Mouse (Mus musculus) limb, embryonic 11.5 days (tissue): ENCODE data around the gene Kcne3. TPM values are rescaled to one million over a fixed set of nuclear protein-coding genes. Genes with fewer than 3 reads are reported as not detected.

ENCODE experiments used
- ATAC-seq: fragments of 200-750 bp; cut with Nextera tagmentation; 2 replicates; pipeline ENCODE4 v1.8.0; 2017; ENCODE audit warnings: low read depth; ENCODE audit not compliant: insufficient number of reproducible peaks, low FRiP score, low TSS enrichment
- DNase-seq: peaks from one replicate; pipeline ENCODE4 v3.0.0-alpha.2; 2015; ENCODE audit warnings: low spot score
- H3K27ac ChIP-seq: fragments of 300-500 bp; sonication (generic); replicated peaks from 2 replicates; pipeline ENCODE4 v1.5.1; 2014; ENCODE audit warnings: low read depth, mild to moderate bottlenecking, low read length
- H3K27me3 ChIP-seq: fragments of 300-500 bp; sonication (generic); 2 replicates; pipeline ENCODE4 v1.6.1; 2014; ENCODE audit warnings: mild to moderate bottlenecking, low read length, mixed read lengths; ENCODE audit not compliant: control insufficient read depth, insufficient read depth
- H3K36me3 ChIP-seq: fragments of 300-500 bp; sonication (generic); 2 replicates; pipeline ENCODE4 v1.6.1; 2014; ENCODE audit warnings: mild to moderate bottlenecking, low read length, moderate library complexity, mixed read lengths; ENCODE audit not compliant: control insufficient read depth, insufficient read depth
- H3K4me1 ChIP-seq: fragments of 300-500 bp; sonication (generic); 2 replicates; pipeline ENCODE4 v1.6.1; 2014; ENCODE audit warnings: low read length, mixed read lengths; ENCODE audit not compliant: control insufficient read depth, insufficient read depth
- H3K4me2 ChIP-seq: fragments of 300-500 bp; sonication (generic); 2 replicates; pipeline ENCODE4 v1.6.1; 2014; ENCODE audit warnings: low read depth, mild to moderate bottlenecking, moderate library complexity; ENCODE audit not compliant: severe bottlenecking
- H3K4me3 ChIP-seq: fragments of 300-500 bp; sonication (generic); 2 replicates; pipeline ENCODE4 v1.5.1; 2014; ENCODE audit warnings: low read depth, low read length
- H3K9ac ChIP-seq: fragments of 300-500 bp; sonication (generic); 2 replicates; pipeline ENCODE4 v1.6.1; 2014; ENCODE audit warnings: mild to moderate bottlenecking, low read length
- H3K9me3 ChIP-seq: fragments of 300-500 bp; sonication (generic); 2 replicates; pipeline ENCODE4 v1.6.1; 2016; ENCODE audit warnings: low read length; ENCODE audit not compliant: control insufficient read depth
- WGBS: fragments of 180-500 bp; shearing (Covaris S2); extraction: QIAGEN DNeasy Blood & Tissue Kit; methylation state at CpG from one replicate; pipeline ENCODE4 v1.1.7; 2014; 5-methylcytosine and 5-hydroxymethylcytosine counted together
- polyA plus RNA-seq: library from polyadenylated mRNA; unstranded; fragments of >200 nt; fragmentation: Nextera tagmentation; extraction: Ambion mirVana; gene quantifications from 2 replicates; pipeline ENCODE4 v1.2.1, GENCODE M21; 2014

The Kcne3 gene
- polyA plus RNA-seq, 1 experiment from 2014 or later, result 16.5 TPM

DNA sequence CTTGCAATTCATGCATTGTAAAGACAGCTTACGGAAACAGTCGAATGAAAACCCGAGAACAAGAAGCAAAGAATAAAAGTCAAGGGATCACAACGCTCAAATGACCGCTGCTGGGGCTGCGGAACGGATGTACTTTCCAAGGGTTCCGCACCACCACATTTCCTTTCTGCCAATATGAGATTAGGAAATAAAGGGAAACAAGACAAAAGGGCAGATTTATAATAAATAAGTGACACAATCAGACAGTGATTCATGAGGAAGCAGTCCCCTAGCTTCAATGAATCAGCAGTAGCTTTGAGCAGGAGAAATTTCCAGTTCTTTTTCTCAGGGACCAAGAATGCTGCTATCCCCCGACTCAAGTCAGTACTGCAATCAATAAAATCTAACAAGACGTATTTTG lies 39.7 kb downstream of the Kcne3 start:
- H3K27ac ChIP-seq, result no peak overlapping the region
- 85% methylated on average over 10 of the region's 10 CpGs for whole genome bisulfite sequencing
- no peaks in the 10 kb centered on the region for H3K27me3 ChIP-seq
- no peak for DNase-seq
- ATAC-seq, result no peak
- H3K9me3 ChIP-seq, result no peaks in the 10 kb centered on the region
- no peak overlapping the region for H3K9ac ChIP-seq
- no peaks in the 10 kb centered on the region for H3K4me1 ChIP-seq
- H3K36me3 ChIP-seq, result no peaks in the 10 kb centered on the region
- no peak overlapping the region for H3K4me3 ChIP-seq
- no peak overlapping the region for H3K4me2 ChIP-seq

DNA sequence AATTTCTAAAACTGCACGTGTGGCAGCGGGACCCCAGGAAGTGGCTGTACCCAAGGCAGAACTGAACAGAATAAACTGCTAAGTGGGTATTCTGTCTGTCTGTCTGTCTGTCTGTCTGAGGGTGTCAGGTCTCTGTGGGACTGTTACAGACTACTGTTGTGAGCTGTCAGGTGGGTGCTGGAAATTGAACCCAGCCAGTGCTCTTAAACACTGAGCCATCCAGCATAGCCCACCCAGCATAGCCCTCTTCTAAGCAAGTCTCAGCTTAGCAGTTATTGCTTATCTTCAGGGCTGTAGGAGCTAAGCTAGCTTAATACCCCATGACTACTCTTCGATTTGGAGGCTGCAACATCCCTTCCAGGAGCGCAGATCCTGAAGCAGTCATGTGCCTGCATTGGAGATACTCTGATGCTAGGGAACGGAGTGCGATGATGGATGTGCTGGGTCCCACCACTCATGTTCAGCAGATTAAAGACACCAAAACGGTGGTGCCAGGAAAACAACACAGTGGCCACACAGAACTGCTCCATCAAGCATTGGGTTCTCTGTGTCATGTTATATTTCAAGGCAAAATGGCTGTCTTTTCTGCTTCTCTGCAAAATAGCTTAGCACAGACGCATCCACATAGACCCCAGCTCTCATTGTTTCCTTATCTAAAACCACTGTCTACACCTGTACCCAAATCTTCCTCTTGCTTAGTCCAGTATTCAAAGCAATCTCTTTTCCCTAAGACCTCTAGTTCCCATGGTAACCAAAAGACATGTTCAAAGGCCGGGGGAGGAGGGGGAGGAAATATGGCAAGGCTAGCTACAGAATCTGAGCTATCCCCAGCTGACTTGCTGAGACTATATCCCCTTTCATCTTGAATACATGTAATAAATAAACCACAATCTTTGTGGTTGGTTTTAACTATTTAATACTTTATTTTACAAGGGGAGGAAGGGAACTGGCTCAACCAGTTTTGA lies 40.6 kb downstream of the Kcne3 start:
- Histone ChIP-seq H3K9ac (no peak overlapping the region), H3K36me3 (no peaks in the 10 kb centered on the region), H3K9me3 (no peaks in the 10 kb centered on the region), H3K4me2 (no peak overlapping the region), H3K27me3 (no peaks in the 10 kb centered on the region), H3K4me3 (no peak overlapping the region), H3K27ac (no peak overlapping the region), H3K4me1 (no peaks in the 10 kb centered on the region)
- no peak for DNase-seq
- 78% methylated on average over 9 of the region's 9 CpGs for WGBS
- ATAC-seq, result no peak

DNA sequence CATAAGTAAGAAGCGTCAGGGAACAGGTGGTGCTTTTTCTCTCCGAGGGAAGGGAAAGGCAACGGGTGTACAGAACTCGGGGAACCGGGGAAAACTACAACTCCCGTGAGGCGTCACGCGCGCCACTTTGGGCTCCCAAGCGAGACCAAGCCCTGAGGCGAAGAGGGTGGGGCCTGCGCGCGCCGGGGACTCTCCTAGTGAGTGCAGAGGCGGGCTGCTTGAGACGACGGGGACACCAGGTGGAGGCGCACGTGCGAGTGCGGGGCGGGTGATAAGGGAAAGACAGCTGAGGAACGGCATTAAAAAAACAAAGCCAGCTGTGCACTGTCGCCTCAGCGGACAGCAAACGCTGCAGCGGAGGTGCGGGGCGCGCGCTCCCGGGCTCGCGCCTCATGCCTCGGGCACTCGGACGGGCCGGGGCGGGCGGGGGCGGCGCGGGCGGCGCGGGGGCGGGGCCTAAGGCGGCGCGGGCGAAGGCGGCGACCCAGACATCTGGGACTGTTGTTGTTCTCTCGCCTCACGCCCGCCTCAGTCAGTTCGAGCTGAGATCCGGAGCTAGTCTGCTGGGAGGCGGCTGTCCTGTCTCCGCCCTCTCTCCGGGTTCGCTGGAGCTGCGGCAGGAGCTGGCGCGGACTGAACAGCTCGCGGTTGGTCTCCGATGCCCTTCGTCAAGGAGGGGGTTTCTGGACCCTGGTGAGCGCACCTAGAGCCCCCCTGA lies 51.0 kb downstream of the Kcne3 start, which contains the start of gene Pgm2l1:
Pgm2l1 (plus strand) TSS at position 237 of the 718 bp plus-strand sequence.
- Histone ChIP-seq H3K27ac (peak within 1 kb of the TSS; percentile 37), H3K4me2 (peak within 1 kb of the TSS; percentile 97), H3K9me3 (no peaks in the 10 kb centered on the region), H3K36me3 (no peaks in the 10 kb centered on the region), H3K27me3 (no peaks in the 10 kb centered on the region), H3K9ac (peak within 1 kb of the TSS; percentile 77), H3K4me1 (no peaks in the 10 kb centered on the region), H3K4me3 (peak within 1 kb of the TSS; percentile 85)
- DNase-seq, result peak; percentile 98
- WGBS, result under 1% methylated on average over 56 of the region's 72 CpGs
- peak; percentile 98 for ATAC-seq

DNA sequence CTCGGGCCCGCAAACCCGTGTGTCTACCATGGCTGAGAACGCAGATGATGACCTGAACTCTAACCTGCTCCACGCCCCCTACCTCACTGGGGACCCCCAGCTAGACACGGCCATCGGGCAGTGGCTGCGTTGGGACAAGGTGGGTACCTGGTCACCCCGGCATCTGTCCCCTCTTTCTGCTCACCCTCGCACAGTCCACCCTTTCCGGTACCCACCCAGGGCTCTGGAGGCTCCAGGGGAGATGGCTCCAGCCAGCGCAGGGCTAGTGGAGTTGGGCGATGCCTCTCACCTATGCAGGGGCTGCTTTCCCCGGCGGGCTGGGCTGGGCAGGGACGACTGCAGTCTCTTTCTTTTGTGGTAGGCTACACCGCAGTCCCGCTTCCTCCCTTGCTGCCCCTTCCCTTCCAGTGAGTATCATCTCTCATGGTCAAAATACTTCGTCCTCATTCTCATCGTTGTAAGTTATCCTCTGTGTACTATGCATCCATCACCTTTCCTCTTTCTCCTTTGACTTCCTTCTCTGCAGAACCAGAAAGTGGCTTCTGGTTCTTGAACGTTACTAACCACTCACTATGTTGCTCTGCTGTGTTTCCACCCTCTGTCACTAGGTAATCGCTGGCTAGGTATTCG lies 51.7 kb downstream of the Kcne3 start:
- H3K4me3 ChIP-seq, result peak overlapping the region; percentile 85
- no peaks in the 10 kb centered on the region for H3K9me3 ChIP-seq
- peak; percentile 62 for DNase-seq
- H3K4me1 ChIP-seq, result no peaks in the 10 kb centered on the region
- under 1% methylated on average over 23 of the region's 23 CpGs for WGBS
- no peaks in the 10 kb centered on the region for H3K36me3 ChIP-seq
- H3K27me3 ChIP-seq, result no peaks in the 10 kb centered on the region
- peak overlapping the region; percentile 97 for H3K4me2 ChIP-seq
- peak overlapping the region; percentile 37; the same call in 1 of the 2 replicates for H3K27ac ChIP-seq
- H3K9ac ChIP-seq, result peak overlapping the region; percentile 77
- ATAC-seq, result peak; percentile 49

DNA sequence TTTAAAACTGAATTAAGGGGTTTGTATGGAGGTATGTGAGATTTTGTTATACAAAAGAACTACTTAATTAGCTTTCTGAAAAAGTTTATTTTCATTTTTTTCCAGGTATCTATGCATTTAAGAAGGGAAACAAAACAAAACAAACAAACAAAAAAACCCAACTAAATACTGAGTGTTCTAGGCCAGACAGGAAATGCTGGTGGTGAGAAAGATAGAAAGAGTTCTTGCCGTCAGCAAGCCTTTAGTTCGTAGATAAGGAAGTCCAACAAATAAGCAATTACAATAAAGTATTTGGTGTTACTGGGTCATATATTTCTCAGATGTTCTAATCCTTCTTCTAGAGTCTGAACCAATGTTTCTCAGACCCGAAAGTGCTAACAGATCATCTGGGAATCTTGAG lies 52.7 kb downstream of the Kcne3 start:
- 70% methylated on average over 3 of the region's 3 CpGs for WGBS
- Histone ChIP-seq H3K27me3 (no peaks in the 10 kb centered on the region), H3K9ac (no peak overlapping the region), H3K4me3 (no peak overlapping the region; the same call in 1 of the 2 replicates), H3K36me3 (no peaks in the 10 kb centered on the region), H3K27ac (no peak overlapping the region), H3K4me1 (no peaks in the 10 kb centered on the region), H3K4me2 (no peak overlapping the region), H3K9me3 (no peaks in the 10 kb centered on the region)
- DNase-seq (no peak), ATAC-seq (no peak)

DNA sequence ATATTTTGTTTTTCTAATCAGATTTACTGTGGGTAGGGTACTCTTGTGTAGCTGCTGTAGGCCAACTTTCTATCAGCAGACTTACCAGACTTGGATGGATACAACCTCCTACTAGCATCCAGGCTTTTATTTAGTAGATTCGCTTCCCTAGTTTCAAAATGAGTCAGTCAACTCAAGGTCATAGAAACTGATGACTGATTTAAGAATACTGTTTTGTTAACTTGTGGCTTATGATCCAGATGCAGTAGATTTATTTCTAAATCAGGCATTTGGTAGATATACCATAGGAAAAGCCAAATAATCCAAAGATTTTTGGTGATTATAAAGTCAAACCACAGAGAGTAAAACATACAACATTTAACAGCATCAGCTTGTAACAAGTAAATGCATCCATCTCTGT lies 54.3 kb downstream of the Kcne3 start:
- no peaks in the 10 kb centered on the region for H3K9me3 ChIP-seq

DNA sequence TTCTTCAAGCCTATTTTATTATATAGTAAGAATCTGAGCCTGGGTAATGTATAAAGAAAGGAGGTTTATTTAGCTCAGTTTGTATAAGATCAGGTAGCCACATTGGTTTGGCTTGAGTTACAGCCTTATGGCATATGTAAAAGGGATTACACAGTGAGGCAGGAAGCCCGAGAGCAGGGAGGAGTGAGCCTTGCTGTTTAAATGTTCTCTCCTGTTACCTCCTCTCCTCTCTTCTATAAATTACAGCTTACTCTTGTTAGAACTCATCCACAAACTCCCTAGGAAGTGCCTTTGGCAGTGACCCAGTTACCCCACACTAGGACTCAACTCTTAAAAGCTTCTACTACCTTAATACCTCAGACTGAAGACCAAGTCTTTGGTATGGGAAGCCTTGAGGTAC lies 55.4 kb downstream of the Kcne3 start:
- Histone ChIP-seq H3K9me3 (no peaks in the 10 kb centered on the region), H3K36me3 (no peaks in the 10 kb centered on the region), H3K4me1 (no peaks in the 10 kb centered on the region), H3K9ac (no peak overlapping the region), H3K4me3 (no peak overlapping the region), H3K4me2 (no peak overlapping the region), H3K27me3 (no peaks in the 10 kb centered on the region), H3K27ac (no peak overlapping the region)
- DNase-seq, result no peak
- no peak for ATAC-seq
- WGBS, result 30% methylated on average over 1 of the region's 1 CpGs

More for the DNA sequence above, 54.3 kb downstream of the Kcne3 start:
- Histone ChIP-seq H3K27ac (no peak overlapping the region), H3K36me3 (no peaks in the 10 kb centered on the region), H3K4me1 (no peaks in the 10 kb centered on the region), H3K9ac (no peak overlapping the region), H3K27me3 (no peaks in the 10 kb centered on the region), H3K4me2 (no peak overlapping the region), H3K4me3 (no peak overlapping the region)
- ATAC-seq (no peak), DNase-seq (no peak)
- 93% methylated on average over 1 of the region's 1 CpGs for WGBS

DNA sequence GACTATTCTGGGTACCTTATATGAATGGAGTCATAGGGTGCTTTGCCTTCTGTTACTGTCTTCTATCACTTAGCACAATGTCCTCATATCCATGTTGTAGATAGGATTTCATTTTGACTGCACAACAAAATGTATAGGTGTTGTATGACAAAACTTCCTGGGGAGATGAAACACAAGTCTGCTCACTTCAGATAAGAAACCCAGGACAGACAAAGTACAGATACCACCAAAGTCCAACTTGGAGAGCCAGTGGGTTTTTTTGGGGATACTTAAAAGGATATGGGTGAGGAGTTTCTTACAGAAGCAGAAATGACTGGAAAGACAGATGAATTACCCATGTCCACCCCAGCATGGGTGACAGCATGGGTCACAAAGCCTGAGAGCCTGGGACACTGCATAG lies 57.4 kb downstream of the Kcne3 start:
- no peak for DNase-seq
- Histone ChIP-seq H3K4me2 (no peak overlapping the region), H3K27me3 (no peaks in the 10 kb centered on the region), H3K4me1 (no peaks in the 10 kb centered on the region), H3K4me3 (no peak overlapping the region), H3K9ac (no peak overlapping the region), H3K9me3 (no peaks in the 10 kb centered on the region), H3K36me3 (no peaks in the 10 kb centered on the region), H3K27ac (no peak overlapping the region)
- ATAC-seq, result no peak
